Mouse (Mus musculus) retina, postnatal 1 day (tissue): ENCODE results near the gene Cdr2l.

Experiments
- DNase-seq: peaks from one replicate; pipeline ENCODE4 v3.0.0-alpha.2; 2012

Cdr2l gene

GRCm38 (mm10) chr11:115381743-115382539 lies at the start of gene Cdr2l:
TSS of gene Cdr2l (plus strand) at chr11:115381916.
- DNase-seq, result peak; percentile 97

GRCm38 (mm10) chr11:115334531-115334930 lies 47.2 kb upstream of the Cdr2l start, which contains the start of gene Otop3:
TSS of gene Otop3 (plus strand) at chr11:115334731.
- DNase-seq, result peak; percentile 68

- DNase-seq, result no peak
Observed at GRCm38 (mm10) chr11:115335223-115335622, 46.5 kb upstream of the Cdr2l start.

- DNase-seq, result no peak
Observed at GRCm38 (mm10) chr11:115336115-115336514, 45.6 kb upstream of the Cdr2l start.

GRCm38 (mm10) chr11:115337350-115337749 lies 44.4 kb upstream of the Cdr2l start:
- no peak for DNase-seq

GRCm38 (mm10) chr11:115337826-115338225 lies 43.9 kb upstream of the Cdr2l start:
- DNase-seq, result no peak

GRCm38 (mm10) chr11:115341246-115341645 lies 40.5 kb upstream of the Cdr2l start:
- no peak for DNase-seq

GRCm38 (mm10) chr11:115341866-115342265 lies 39.9 kb upstream of the Cdr2l start:
- DNase-seq, result no peak

GRCm38 (mm10) chr11:115344967-115345366 lies 36.7 kb upstream of the Cdr2l start:
- no peak for DNase-seq

- no peak for DNase-seq
Observed at GRCm38 (mm10) chr11:115345515-115345914, 36.2 kb upstream of the Cdr2l start.

GRCm38 (mm10) chr11:115348681-115349248 lies 33.0 kb upstream of the Cdr2l start:
- no peak for DNase-seq

GRCm38 (mm10) chr11:115349976-115350375 lies 31.7 kb upstream of the Cdr2l start:
- no peak for DNase-seq

- no peak for DNase-seq
Observed at GRCm38 (mm10) chr11:115353375-115353774, 28.3 kb upstream of the Cdr2l start.

GRCm38 (mm10) chr11:115354183-115354582 lies 27.5 kb upstream of the Cdr2l start:
- peak; percentile 86 for DNase-seq

- peak; percentile 87 for DNase-seq
Observed at GRCm38 (mm10) chr11:115358468-115358867, 23.2 kb upstream of the Cdr2l start.

- DNase-seq, result peak; percentile 81
Observed at GRCm38 (mm10) chr11:115359293-115359692, 22.4 kb upstream of the Cdr2l start.

- DNase-seq, result no peak
Observed at GRCm38 (mm10) chr11:115359726-115360125, 22.0 kb upstream of the Cdr2l start.

GRCm38 (mm10) chr11:115364136-115364535 lies 17.6 kb upstream of the Cdr2l start:
- DNase-seq, result no peak

- no peak for DNase-seq
Observed at GRCm38 (mm10) chr11:115366039-115366705, 15.5 kb upstream of the Cdr2l start.

GRCm38 (mm10) chr11:115366706-115367394 lies 14.9 kb upstream of the Cdr2l start:
- DNase-seq, result peak; percentile 68

- peak; percentile 87 for DNase-seq
Observed at GRCm38 (mm10) chr11:115367395-115367944, 14.2 kb upstream of the Cdr2l start, which contains the start of gene Hid1. TSS of gene Hid1 (minus strand) at chr11:115367756.

- no peak for DNase-seq
Observed at GRCm38 (mm10) chr11:115370368-115370767, 11.3 kb upstream of the Cdr2l start.

GRCm38 (mm10) chr11:115371354-115371753 lies 10.4 kb upstream of the Cdr2l start:
- DNase-seq, result no peak
